Mouse (Mus musculus): ENCODE data around the gene Camk2d. TPM values are rescaled to one million over a fixed set of nuclear protein-coding genes. Genes with fewer than 3 reads are reported as not detected.

Camk2d gene
- polyA plus RNA-seq, 1 experiment from 2014 or later: 34.9 TPM

GRCm38 (mm10) chr3:126870688-126871087, 274.6 kb downstream of the Camk2d start:
- TF ChIP-seq EP300 (optimal IDR thresholded peaks at IDR 0.05) (no peak), CTCF (IDR thresholded peaks at IDR 0.05; ENCODE audit: low read depth) (no peak)
- H3K27me3 ChIP-seq (ENCODE audit: control insufficient read depth, insufficient read depth, low read length): no peaks in the 10 kb centered on the region
- 81% methylated on average over 1 of the region's 1 CpGs for WGBS
- no peaks in the 10 kb centered on the region for H3K9me3 ChIP-seq (ENCODE audit: control insufficient read depth, low read length)
- no peak overlapping the region for H3K4me3 ChIP-seq (ENCODE audit: low read depth, low read length)
- no peak for ATAC-seq (ENCODE audit: low FRiP score, low TSS enrichment)
- no peak overlapping the region for H3K27ac ChIP-seq (replicated peaks)
- no peaks in the 10 kb centered on the region for H3K36me3 ChIP-seq (ENCODE audit: control insufficient read depth, insufficient read depth, low read length)
- no peaks in the 10 kb centered on the region for H3K4me1 ChIP-seq (replicated peaks; ENCODE audit: control insufficient read depth, insufficient read depth)
- H3K9ac ChIP-seq (ENCODE audit: low read length): no peak overlapping the region
- no peak for DNase-seq (ENCODE audit: low spot score)
- H3K4me2 ChIP-seq (replicated peaks; ENCODE audit: low read depth): no peak overlapping the region

DNA sequence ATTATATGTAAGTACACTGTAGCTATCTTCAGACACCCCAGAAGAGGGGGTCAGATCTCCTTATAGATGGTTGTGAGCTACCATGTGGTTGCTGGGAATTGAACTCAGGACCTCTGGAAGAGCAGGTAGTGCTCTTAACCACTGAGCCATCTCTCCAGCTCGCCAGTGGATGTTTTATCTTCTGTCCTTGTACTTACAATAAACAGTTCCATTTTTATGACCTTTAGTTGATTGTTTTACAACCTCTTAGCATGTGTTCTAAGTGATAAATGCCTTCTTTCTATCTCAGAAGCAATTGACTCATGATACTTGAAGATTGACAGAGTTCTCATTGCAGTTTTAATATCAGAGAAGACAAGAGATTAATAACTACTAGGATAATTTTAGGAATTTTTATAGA, 282.1 kb downstream of the Camk2d start:
- Histone ChIP-seq H3K4me1 (replicated peaks; ENCODE audit: control insufficient read depth, insufficient read depth) (no peaks in the 10 kb centered on the region), H3K27me3 (ENCODE audit: control insufficient read depth, insufficient read depth, low read length) (no peaks in the 10 kb centered on the region), H3K36me3 (ENCODE audit: control insufficient read depth, insufficient read depth, low read length) (no peaks in the 10 kb centered on the region), H3K27ac (replicated peaks) (no peak overlapping the region), H3K9ac (ENCODE audit: low read length) (no peak overlapping the region), H3K9me3 (ENCODE audit: control insufficient read depth, low read length) (no peaks in the 10 kb centered on the region), H3K4me2 (replicated peaks; ENCODE audit: low read depth) (no peak overlapping the region), H3K4me3 (ENCODE audit: low read depth, low read length) (no peak overlapping the region)
- no peak for ATAC-seq (ENCODE audit: low FRiP score, low TSS enrichment)
- TF ChIP-seq EP300 (optimal IDR thresholded peaks at IDR 0.05): no peak
- no peak for TF ChIP-seq CTCF (IDR thresholded peaks at IDR 0.05; ENCODE audit: low read depth)
- DNase-seq (ENCODE audit: low spot score): no peak
- WGBS: 29% methylated on average over 1 of the region's 1 CpGs

GRCm38 (mm10) chr3:126886090-126886489, 290.0 kb downstream of the Camk2d start:
- Histone ChIP-seq H3K27ac (replicated peaks) (no peak overlapping the region), H3K27me3 (ENCODE audit: control insufficient read depth, insufficient read depth, low read length) (no peaks in the 10 kb centered on the region), H3K4me3 (ENCODE audit: low read depth, low read length) (no peak overlapping the region), H3K9me3 (ENCODE audit: control insufficient read depth, low read length) (no peaks in the 10 kb centered on the region), H3K4me1 (replicated peaks; ENCODE audit: control insufficient read depth, insufficient read depth) (no peaks in the 10 kb centered on the region), H3K36me3 (ENCODE audit: control insufficient read depth, insufficient read depth, low read length) (no peaks in the 10 kb centered on the region), H3K9ac (ENCODE audit: low read length) (no peak overlapping the region), H3K4me2 (replicated peaks; ENCODE audit: low read depth) (no peak overlapping the region)
- DNase-seq (ENCODE audit: low spot score) (no peak), ATAC-seq (ENCODE audit: low FRiP score, low TSS enrichment) (no peak)
- TF ChIP-seq EP300 (optimal IDR thresholded peaks at IDR 0.05): no peak
- no peak for TF ChIP-seq CTCF (IDR thresholded peaks at IDR 0.05; ENCODE audit: low read depth)
- WGBS: 75% methylated on average over 4 of the region's 4 CpGs

DNA sequence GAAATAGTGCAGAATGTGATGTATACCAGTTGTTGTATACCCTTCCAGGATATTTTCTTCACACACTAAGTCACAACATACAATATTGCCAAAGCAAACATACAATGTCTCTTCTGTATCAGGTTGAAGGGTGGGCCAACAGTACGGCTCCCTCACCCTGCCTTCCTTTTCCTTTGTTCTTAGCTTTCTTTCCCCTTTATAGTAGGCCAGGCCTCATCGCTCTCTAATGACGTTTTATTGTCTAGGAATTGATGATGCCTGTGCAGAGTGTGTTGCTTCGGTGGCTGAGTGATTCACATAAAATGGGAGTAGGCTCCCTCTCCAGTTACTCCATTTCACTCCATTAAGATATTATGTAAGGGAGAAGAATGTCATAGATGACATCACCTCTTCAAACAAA, 290.5 kb downstream of the Camk2d start:
- ATAC-seq (ENCODE audit: low FRiP score, low TSS enrichment): no peak
- Histone ChIP-seq H3K9ac (ENCODE audit: low read length) (no peak overlapping the region), H3K27ac (replicated peaks) (no peak overlapping the region), H3K9me3 (ENCODE audit: control insufficient read depth, low read length) (no peaks in the 10 kb centered on the region), H3K4me1 (replicated peaks; ENCODE audit: control insufficient read depth, insufficient read depth) (no peaks in the 10 kb centered on the region), H3K27me3 (ENCODE audit: control insufficient read depth, insufficient read depth, low read length) (no peaks in the 10 kb centered on the region), H3K36me3 (ENCODE audit: control insufficient read depth, insufficient read depth, low read length) (no peaks in the 10 kb centered on the region), H3K4me2 (replicated peaks; ENCODE audit: low read depth) (no peak overlapping the region), H3K4me3 (ENCODE audit: low read depth, low read length) (no peak overlapping the region)
- 72% methylated on average over 4 of the region's 4 CpGs for WGBS
- DNase-seq (ENCODE audit: low spot score): no peak
- no peak for TF ChIP-seq CTCF (IDR thresholded peaks at IDR 0.05; ENCODE audit: low read depth)
- TF ChIP-seq EP300 (optimal IDR thresholded peaks at IDR 0.05): no peak

Other genes starting within 250 kb of the Camk2d start
- gene Arsj, start 232.6 kb upstream of the Camk2d start, polyA plus RNA-seq (2015; fragmentation: Nextera tagmentation; extraction: Ambion mirVana): 1.5 TPM in 2 replicates

All from stomach, postnatal 0 days (tissue).